Mouse (Mus musculus) ovary, postnatal 10 days (tissue): ENCODE data around the gene Col1a1.
A peak's percentile ranks its signal among the peaks of the same experiment; 100 is the strongest.

Experiments used
- DNase-seq: peaks from one replicate; pipeline ENCODE4 v3.0.0; 2022; ENCODE audit warnings: low spot score

The Col1a1 gene

DNA sequence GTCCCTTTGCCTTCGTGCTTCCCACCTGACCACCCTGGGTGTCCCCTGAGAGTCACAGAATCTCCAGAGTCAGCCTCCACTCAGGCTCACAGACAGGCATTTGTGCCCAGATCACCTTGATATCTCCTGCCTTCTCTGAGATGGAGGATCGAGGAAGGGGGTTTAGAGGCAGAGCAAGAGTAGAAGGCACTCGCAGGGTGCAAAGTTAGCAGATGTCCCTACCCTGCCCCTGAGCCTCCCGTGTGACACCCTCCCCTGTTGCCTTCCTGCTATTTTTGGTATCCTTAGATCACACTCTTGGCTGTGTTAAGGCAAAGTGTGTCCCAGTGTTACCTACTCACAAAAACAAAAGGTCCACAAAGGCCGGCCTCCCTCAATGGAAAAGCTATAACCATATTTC lies 40.2 kb downstream of the Col1a1 start, which contains the start of gene Sgca:
Gene Sgca, minus strand, starts transcription at position 129 of the 400 bp plus-strand sequence.
- DNase-seq, result no peak

GRCm38 (mm10) chr11:94978178-94978915 lies 42.3 kb downstream of the Col1a1 start:
- DNase-seq, result no peak

- peak; percentile 94 for DNase-seq
Measured at GRCm38 (mm10) chr11:94978947-94979346, 42.9 kb downstream of the Col1a1 start.

DNA sequence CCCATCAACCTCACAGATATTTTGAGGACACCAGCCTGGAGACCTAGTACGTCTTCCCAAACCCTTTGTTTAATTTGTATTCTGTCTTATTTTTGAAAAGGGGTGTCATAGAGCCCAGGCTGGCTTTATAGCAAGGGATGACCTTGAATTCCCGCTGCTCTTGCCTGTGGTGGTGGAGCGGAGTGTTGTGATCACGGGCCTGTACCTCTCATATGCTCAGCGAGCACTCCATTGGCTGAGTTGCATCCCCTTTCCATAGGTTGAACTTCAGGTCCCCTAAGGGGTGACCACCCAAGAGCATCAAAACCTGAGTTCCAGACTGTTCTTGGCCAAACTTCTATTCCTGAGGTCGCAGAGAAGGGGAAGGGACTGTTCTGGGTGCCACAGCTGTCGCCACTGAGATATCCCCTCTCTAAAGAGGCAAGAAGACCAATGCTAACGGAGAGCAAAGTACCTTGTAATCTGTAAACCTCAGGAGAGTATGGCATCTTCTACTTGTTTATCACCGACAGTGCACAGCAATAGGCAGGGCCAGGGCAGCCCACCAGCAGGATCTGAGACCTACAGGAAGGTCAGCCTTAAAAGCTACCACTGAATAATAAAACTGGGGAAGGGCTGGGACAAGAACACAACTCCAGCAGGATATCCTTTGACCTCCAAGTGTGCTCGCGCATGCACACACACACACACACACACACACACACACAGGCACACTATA lies 43.6 kb downstream of the Col1a1 start:
- DNase-seq, result no peak

GRCm38 (mm10) chr11:94985140-94985539 lies 49.1 kb downstream of the Col1a1 start:
- DNase-seq, result no peak

DNA sequence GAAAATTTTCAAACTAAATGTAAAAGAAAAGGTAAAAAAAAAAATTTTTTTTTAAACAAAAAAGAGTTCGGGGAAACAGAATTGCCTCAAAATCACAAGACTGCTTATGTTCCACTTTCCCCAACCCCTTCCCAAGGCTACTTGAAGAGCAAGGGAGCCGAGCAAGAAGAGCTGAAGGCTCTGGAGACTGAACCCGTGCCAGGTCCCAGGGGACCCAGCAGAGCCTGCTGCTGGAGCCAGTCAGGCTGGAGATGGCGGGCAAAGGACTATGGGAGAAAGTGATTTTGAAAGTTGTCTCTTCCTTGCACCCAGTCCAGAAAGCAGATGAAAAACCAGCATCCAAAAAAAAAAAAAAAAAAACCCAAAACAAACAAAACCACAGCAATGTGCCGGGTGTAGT lies 49.8 kb downstream of the Col1a1 start:
- no peak for DNase-seq

- no peak for DNase-seq
Measured at GRCm38 (mm10) chr11:94986435-94986834, 50.4 kb downstream of the Col1a1 start.

DNA sequence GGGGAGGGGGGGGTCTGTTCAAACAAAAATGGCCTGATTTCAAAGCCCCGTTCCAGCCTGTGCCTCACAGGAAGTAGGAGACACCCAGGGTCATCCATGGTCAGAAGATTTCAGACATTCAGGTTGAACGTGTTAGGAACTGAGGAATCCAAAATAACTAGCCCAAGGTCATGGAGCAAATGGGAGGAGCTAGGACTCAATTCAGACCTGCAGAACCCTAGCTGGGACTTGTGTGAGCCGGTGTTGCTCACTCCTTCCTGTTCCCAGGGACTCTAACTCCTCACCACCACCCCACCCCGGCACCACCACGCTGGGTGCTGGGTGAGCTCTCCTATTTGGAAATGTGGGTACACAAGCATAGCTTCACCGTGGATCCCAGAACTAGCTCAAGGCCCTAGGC lies 51.3 kb downstream of the Col1a1 start:
- no peak for DNase-seq

DNA sequence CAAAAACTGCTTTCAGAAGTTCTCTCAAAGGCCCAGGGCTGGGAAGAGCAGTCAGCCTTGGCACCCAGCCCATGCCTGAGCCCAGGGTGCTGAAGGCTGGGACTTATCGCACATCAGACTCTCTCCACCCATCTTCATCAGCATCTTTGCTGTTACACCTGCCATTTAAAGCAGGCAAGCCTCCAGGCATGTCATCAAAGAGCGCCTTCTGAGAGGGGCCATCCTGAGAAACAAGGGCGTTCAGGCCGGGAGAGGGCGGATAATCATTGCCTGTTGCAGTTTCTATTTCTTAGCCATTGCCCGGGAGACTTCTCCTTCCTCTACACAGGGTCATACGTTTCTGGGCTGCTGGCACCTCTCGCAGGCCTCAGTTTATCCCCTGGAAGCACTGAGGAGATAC lies 51.8 kb downstream of the Col1a1 start:
- no peak for DNase-seq

DNA sequence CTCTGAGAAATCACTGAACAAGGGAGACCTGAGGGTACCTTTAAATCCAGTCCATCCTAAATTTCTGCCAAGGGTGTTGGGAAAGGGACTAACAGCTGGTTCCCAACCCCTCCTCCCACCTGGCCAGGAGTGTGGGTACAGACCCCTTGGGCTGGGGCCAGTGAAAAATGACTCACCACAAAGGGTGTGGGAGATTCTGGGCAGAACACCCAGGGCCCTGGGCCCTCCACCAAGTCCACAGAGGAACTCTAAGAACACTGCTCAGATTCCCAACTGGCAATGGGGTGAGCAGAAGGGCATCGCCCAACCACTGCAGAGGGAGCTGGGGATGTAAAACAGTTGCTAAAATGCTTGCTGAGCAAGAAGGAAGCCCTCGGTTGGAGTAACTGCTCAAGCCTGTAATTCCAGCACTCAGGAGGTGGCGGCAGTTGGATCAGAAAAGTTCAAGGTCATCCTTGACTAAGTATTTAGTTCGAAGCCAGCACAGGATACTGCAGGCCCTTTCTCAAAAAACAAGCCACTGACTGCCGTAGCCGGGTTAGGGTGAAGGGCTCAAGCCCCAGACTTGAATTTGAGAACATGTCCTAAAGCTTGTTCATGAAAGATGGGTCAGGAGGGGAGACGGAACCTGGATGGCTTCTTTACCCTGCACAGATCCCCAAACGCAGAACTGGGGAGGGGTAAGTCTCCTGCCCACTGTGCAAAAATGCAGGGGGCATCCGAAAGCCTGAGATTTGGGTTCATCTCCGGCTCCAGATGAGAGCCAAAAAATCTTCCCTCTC lies 52.9 kb downstream of the Col1a1 start:
- no peak for DNase-seq

GRCm38 (mm10) chr11:94989562-94990017 lies 53.6 kb downstream of the Col1a1 start:
- peak; percentile 67 for DNase-seq

DNA sequence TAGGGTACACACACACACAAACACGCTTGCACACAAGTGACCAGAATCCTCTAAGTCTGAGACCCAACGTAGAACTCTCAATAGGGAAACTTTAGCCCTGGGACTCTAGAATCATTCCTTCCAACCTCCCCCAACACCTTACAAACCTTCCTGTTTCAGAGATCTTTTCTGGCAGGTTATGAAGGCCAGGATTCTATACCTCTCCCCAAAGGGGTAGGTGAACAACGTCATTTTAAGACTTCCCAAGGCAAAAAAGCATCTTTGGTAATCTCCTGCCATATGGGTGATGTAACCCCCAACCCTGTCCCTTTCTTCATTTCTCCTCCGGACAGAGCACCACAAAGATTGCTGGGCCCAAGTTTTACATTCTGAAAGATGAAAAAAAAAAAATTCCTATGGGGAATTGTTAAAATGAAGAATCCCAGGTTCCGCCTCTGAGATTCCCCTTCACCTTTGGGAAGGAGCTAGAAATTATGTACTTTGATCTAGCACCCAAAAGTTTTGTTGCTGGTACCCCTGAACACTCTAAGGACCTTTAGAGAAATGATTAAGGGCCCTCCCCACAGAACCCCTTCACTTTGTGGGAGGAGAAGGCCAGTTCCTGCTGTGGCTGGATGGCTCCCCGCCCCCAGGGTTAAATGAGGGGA lies 54.2 kb downstream of the Col1a1 start:
- DNase-seq, result no peak

GRCm38 (mm10) chr11:94990749-94991577 lies 54.9 kb downstream of the Col1a1 start, which contains the start of gene Ppp1r9b:
Gene Ppp1r9b, plus strand, starts transcription at chr11:94991035.
- peak; percentile 79 for DNase-seq

- no peak for DNase-seq
Measured at GRCm38 (mm10) chr11:94991641-94992479, 55.8 kb downstream of the Col1a1 start.

DNA sequence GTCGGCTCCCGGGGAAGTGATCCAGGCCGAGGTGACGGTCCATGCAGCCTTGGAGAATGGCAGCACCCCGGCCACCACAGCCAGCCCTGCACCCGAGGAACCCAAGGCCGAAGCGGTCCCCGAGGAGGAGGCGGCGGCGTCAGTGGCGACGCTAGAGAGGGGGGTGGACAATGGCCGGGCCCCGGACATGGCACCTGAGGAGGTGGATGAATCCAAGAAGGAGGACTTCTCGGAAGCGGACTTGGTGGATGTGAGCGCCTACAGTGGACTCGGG lies 56.4 kb downstream of the Col1a1 start:
- DNase-seq, result no peak

- DNase-seq, result no peak
Measured at GRCm38 (mm10) chr11:94992754-94993606, 57.0 kb downstream of the Col1a1 start.

GRCm38 (mm10) chr11:94994208-94994814 lies 58.3 kb downstream of the Col1a1 start:
- no peak for DNase-seq

DNA sequence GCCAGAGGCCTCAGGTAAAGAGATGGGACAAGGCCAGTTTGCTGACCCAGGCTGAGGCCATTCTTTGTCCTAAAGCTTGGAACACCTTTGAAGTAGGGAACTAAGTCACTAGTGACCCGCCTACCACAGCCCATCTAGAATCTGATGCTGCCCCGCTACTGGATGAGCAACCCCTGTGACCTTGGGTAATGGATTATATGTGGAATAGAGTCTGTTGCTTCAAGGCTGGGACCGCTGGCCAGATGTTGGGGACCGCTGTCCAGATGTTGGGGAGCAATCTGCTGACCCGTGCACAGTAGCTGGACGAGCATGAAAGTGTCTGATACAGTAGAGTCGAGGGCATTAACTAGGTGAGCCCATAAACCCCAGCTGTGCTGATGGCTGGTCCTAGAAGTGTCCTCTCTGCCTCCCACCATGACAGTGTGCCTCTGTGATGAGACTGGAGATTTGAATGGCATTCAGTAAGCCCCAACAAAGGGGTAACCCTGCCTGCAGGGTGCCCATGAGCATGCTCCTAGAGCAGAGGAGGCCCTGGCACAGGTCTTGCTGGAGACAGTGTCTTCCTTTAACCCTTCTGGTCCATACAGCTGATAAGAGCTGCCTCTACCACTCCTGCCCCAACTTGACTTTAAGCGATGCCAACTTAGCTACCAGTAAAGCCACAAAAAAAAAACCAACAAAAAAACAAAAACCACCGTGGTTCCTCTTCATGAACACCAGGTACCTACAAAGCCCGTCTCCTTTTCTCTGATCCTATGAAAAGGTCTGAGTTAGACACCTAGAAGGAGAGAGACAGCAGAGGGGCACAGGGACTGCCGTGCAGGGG lies 59.1 kb downstream of the Col1a1 start:
- no peak for DNase-seq
